Mouse (Mus musculus): ENCODE data around the gene Pax6. TPM values are rescaled to one million over a fixed set of nuclear protein-coding genes. Genes with fewer than 3 reads are reported as not detected.

Pax6 gene
- 0.72 and 1.5 TPM in 2 replicates for polyA plus RNA-seq (2012; rRNA removed)

DNA sequence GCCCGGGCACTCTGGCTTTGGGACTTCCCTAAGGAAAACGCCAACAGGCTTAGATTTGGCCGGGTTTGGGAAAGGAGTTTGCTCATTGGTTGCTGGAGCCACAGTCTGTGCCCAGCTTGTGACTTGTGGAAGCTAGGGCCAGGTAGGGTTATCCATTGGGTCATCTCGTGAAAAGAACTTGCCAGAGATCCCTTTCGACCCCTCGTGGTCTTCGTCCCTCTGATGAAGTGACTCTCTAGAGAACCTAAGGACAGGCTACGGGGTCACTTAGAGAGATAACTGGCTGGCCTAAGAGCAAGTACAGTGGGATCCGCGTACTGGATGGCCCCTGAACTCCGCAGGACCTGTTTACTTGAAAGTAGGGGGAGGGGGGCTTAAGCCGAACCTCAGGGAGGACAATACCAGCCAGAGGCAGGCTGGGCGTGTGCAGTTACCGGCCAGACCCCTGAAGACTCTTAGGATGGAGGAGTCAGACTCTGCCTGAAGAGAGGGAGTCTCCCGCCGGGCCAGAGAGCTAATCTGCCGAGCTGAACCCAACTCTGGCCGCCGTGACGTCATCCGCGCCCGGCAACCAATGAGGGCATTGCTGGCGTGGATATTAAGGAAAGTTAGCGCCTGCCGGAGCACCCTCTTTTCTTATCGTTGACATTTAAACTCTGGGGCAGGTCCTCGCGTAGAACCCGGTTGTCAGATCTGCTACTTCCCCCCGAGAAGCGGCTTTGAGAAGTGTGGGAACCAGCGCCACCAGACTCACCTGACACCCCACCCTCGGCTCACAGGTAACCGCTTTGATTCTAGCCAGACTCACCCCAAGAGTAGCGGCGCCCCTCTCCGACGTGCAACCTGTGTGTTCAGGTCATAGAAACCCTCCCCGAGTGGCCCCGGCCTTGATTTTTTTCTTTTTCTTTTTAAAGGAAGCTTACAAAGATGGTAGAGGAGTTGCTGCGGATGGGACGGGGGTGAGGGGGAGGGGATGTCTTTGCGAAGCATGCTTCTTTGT is at the start of gene Pax6:
Pax6 (plus strand) TSS at position 630 of the 1,000 bp plus-strand sequence.
- DNase-seq (ENCODE audit: low read depth, low spot score): no peak

DNA sequence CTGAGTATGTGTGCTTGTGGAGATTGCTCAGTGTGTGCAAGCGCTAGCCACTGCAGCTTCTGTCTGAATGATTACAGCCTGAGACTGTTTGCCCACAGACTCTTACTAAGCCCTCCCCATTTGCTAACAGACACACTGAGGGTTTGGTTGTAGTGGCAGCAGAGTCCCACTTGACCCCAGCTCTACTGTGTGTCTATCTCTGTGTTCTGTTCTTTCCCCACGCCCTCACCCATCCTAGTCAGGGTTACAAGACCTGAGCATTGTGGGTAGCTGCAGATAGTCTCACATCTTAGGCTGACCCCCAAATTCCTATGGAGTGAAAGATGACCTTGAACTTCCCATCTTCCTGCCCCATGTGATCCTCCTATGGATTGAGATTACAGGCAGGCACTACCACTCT is 19.8 kb upstream of the Pax6 start:
- 75% methylated on average over 2 of the region's 2 CpGs for WGBS

More for the DNA sequence above, at the start of gene Pax6:
- 3% methylated on average over 44 of the region's 44 CpGs for WGBS

DNA sequence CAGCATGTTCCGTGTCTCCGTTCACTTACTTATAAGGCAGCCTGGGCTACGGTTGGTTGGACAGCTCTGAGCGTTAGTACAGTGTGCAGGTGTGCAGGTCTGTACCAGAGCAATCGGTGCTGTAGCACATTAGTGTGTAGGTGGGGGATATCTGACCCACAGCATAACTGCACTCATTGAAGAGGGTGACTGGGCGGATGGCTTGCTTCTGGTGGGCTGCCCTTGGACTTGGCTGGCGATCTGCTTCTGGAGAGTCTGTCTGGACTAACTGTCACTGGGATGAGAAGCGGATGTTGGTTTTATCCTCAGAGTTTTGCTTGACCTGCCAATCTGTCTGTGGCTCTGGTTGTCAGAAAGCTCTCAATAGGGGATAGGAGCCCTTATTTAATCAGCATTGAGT is 12.2 kb upstream of the Pax6 start:
- 71% methylated on average over 8 of the region's 8 CpGs for WGBS
- DNase-seq (ENCODE audit: low read depth, low spot score): no peak

More for the DNA sequence above, 19.8 kb upstream of the Pax6 start:
- no peak for DNase-seq (ENCODE audit: low read depth, low spot score)

DNA sequence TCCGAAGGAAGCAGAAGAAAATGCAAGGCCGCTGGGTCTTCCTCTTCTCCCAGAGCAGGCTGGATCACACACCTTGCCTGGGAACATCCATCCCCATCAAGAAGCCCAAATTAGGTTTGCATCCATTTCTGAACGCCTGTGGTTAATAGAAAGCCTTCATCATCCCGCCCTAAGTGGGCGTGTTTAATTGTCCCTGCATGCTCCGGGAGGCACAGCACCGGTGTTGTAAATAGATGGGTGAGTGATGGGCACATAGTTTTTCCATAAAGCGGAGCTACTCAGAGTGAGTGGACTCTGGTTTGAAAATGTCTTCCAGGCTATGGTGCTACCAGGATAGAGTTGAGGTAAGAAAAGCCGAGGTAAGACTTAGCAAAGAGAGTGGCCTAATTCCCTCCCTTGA is 9.3 kb upstream of the Pax6 start:
- DNase-seq (ENCODE audit: low read depth, low spot score): no peak
- 9% methylated on average over 9 of the region's 9 CpGs for WGBS

DNA sequence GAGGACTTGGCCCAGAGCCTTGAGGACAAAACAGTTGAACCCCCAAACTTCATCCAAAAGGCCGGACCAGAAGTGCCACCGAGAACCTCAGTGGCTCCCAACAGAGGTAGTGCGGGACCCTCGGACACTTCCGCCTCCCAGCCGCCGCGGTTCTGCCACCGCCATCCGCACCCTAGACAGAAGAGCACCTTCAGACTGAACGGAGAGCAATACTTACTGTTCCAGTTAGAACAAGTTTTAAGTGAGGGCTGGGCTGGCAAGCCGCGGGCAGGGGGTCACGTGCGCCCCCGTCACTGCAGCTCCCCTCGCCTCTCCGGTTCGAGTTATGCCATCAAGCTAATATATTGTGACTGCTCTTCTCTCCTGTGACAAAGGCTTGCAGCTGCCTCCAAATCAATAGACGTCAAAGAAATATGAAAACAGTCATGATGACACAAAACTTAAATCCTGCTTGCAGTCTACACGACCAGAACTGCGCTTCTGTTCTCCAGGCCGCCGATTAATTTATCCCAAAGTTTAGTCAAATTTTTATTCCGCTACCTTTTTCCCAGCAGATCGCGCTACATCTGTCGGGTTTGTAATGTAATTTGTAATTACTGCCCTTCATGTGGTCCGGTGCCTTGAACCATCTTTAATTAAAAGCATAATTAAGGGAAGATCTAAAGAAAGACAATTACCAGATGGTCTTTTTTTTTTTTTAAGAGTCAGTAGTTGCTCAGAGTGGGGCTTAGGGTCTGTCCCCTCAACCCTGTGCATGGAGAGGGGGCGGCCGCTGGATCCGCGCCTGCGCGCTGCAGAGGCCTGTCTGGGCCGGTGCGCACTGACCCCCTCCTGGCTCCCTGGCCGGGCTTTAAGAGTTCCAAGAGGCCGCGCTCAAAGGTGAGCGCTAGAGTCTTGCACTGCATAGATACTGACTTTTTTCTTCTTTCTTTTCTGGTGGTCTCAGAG is 8.5 kb upstream of the Pax6 start:
- no peak for DNase-seq (ENCODE audit: low read depth, low spot score)
- 5% methylated on average over 41 of the region's 41 CpGs for WGBS

DNA sequence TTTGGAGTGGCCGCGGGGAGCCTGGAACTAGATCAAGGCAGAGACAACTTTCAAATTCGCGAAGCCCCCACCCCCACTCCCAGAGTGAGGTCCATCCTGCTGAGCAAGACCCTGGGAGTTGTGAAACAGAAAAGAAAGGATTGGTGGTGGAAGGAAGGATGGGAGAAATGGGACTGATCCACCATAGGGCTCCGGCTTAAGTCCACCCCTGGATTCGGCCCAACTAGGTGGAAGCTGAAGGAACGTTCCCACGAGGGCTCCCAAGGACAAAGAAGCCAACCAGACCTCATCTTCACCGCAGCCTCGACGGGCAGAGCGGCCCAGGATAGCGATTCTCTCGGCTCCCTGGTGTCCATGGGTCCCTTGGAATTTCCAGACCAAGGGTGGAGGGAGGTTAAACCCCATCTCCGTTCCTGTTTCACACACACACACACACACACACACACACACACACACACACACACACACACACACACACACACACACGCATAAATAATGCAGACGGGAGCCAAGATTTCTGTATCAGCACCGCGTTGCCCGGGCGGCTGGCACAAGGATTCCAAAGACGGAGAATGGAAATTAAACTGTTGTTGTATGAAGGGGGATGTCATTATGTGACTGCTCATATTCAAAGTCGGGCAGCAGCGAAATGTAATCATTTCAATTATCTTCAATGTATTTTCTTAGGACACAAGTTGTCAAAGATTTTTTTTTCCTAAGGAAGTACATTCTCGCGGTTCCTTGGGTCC is 7.7 kb upstream of the Pax6 start:
- WGBS: 5% methylated on average over 26 of the region's 26 CpGs
- DNase-seq (ENCODE audit: low read depth, low spot score): no peak

DNA sequence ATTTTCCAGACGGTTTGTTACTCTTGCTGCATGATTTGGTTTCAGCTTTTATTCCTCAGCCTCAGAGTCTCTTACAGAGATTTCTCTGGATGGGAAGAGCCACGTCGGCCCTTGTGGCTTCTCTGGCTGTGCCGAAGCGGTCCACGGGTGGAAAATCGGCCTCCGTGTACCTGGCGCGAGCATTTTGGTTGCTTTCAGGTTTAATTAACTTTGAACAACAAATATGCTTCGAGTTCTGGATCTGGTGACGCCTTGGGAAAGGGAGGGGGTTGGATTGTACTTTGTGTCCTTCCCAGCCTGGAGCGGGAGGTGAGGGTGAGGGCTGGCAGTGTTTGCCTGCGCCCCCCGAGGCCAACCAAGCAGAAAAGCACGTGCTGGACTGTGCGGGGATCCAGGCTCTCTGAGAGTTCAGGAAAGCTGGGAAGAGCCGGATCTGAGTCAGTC is 7.1 kb upstream of the Pax6 start:
- 4% methylated on average over 18 of the region's 18 CpGs for WGBS
- no peak for DNase-seq (ENCODE audit: low read depth, low spot score)

DNA sequence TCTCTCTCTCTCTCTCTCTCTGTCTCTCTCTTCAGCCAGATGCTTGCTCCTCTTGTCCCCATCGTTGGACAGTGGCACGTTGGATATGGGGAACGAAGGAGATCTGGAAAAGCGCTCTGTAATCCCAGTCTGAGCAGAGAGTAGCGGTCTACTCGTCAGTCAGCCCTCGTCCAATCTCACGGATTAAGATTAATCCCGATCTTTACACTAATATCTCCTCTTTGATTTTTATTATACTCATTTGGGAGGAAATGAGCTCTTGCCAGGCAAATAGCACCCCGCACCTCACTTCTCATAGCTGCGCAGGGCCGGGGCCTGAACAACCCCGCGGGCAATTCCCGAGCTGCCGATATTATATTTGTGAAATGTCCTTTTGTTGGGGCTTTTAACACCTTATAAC is 6.6 kb upstream of the Pax6 start:
- DNase-seq (ENCODE audit: low read depth, low spot score): no peak
- 9% methylated on average over 16 of the region's 16 CpGs for WGBS

DNA sequence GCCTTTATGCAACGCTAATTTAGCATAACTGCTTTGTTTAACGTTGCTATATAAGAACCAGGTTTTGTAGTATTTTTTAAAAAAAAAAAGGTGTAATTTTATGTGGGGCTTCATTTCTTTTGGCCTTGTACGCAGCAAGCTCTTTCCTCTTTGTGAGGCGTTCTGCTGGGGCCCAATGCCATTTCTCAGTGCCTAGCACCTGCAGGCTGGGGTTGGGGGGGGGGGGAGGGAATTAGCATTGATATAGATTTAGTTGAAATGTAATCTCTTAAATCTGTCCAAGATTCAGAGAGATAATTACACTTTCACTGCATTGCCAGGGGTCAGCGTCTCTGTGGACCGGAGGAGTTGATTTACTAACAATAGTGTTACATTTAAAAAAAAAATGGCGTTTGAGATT is 6.1 kb upstream of the Pax6 start:
- DNase-seq (ENCODE audit: low read depth, low spot score): no peak
- WGBS: 6% methylated on average over 7 of the region's 7 CpGs

DNA sequence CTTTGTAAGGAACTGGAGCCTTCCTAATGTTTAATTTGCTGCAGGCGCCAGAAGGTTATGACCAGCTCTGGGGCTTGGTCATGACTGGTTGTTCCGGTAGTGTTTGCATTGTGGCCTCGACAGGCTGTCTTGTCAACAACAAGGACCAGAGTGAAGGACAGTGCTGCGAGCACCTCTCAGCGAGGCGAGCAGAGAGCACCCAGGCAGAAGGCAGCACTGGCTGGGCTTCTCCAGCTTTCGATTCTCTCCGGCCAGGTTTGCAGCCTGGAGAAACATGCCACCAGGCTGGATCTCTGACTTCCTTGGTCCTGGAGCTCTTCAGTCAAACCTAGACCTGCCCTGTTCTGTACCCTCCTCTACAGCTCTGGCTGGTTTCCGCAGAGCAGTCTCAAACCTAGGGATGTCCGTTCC is 5.6 kb upstream of the Pax6 start:
- DNase-seq (ENCODE audit: low read depth, low spot score): no peak
- 5% methylated on average over 10 of the region's 10 CpGs for WGBS

DNA sequence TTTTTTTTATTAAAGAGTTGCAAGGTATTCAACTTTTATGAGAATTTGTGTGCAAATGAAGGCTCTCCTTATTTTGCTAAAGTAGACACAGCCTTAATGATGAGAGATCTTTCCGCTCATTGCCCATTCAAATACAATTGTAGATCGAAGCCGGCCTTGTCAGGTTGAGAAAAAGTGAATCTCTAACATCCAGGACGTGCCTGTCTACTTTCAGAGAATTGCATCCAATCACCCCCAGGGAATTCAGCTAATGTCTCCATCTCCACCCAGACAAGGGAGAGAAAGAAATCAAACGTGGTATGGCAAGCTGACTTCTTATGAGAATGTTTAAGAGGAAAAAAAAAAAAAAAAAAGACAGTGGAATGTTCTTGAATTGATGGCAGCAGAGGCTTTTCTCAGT is 3.7 kb upstream of the Pax6 start:
- DNase-seq (ENCODE audit: low read depth, low spot score): no peak

DNA sequence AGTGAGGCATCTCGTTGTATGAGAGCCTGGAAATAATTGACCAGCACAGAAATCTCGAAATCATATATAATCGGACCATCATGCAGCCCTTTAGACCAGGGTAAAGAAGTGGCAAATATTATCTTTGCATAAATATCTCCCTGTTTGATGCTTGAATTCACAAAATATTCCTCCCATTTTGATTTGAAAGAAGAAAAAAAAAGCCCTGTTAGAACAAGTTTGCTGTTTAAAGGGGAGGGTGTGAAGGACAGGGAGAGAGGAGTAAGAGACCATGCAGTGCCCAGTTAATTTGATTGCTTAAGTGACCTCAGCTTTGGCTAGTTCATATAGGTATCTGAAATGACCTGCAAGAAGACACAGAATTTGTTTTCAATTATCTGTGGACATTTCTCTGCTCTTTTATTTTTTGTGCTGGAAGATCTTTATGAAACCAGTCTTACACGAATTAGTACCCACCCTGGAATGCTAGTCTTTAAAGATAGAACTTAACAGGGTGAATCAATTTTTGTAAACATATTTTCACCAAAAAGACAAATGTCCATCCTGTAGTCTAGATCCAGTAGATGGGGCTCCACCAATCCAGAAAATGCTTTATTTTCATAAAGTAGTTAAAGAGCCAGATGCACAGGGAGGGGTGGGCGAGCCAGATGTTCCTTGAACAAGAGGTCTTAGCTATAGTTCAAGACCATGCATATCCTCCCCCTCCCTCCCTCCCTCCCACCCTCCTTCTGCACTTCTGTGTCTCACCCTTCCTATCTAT is 3.0 kb upstream of the Pax6 start:
- no peak for DNase-seq (ENCODE audit: low read depth, low spot score)
- 6% methylated on average over 5 of the region's 5 CpGs for WGBS

More for the DNA sequence above, 3.7 kb upstream of the Pax6 start:
- 11% methylated on average over 5 of the region's 5 CpGs for WGBS

DNA sequence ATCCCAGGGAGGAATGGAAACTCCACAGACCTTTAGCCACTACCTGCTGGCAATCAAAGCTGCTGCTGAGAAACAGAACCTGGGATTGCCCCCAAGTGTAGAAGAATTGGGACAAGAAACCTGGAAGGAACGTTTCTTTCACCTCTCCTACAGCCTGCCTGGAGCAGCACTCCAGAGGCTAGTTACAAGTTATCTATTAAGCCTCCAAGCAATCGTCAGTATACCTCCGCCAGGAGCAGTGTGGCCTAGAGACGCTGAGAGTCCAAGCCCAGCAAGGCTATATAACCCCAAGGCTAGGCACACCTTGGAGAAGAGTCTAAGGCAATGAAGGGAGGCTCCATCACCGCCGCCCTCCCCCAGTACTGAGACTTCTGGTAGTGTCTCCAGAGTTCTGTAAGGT is 2.4 kb upstream of the Pax6 start:
- DNase-seq (ENCODE audit: low read depth, low spot score): no peak
- WGBS: 5% methylated on average over 6 of the region's 6 CpGs

DNA sequence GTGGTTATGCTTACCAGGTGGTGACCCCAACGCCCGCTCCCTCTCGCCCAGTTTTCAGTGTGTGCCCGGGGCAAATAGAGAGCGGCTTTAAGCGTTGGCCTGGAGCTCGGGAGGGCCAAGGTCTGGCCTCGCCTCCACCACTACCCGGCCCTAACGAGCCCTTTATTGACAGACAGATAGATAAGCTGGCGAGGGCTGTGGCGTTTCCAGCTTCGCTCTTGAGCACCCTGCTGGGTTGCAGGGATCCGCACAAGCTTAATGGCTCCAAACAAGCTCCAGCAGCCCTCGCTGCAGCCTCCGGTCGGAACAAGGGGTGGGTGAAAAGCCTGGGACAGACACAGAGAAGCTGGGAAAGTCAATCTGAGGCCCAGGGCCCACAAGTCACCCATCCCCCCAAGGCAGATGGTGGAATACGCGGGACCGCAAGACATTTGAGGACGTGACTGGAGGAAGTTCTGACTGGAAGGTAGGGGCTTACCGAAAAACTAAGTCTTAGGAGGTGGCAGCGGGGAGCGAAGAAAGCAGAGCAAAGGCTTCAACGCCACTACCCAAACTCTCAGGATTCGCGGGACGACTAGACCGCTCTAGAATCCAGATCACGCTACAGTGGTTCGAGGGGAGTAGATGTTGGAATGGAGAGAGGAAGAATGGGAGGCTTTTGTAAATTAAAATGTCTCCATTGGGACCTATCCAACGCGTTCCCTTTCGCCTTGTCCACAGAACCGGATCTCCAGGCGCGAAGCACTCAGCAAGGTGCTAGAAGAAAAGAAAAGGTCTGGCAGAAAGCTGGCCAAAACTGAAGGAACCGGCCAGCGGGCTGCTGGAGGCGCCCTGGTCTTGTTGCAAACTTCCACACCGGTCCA is 1.7 kb upstream of the Pax6 start:
- DNase-seq (ENCODE audit: low read depth, low spot score): no peak

DNA sequence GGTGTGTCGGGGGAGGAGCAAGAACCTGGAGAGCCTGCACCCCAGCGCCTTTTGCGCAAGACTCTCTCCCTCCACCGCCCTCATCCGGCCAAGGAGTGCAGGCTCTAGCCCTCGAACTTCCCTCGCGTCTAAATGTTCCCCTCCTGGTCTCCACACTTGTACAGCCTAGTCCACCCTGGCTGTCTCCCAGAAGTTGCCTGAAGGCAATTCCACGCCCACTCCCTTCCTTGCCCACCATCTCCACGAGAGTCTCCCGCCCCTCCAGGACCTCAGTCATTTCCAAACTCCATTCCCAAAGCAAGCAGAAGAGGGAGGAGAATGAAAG is 1.1 kb upstream of the Pax6 start:
- 0% methylated on average over 11 of the region's 11 CpGs for WGBS

More for the DNA sequence above, 1.7 kb upstream of the Pax6 start:
- 2% methylated on average over 41 of the region's 41 CpGs for WGBS

DNA sequence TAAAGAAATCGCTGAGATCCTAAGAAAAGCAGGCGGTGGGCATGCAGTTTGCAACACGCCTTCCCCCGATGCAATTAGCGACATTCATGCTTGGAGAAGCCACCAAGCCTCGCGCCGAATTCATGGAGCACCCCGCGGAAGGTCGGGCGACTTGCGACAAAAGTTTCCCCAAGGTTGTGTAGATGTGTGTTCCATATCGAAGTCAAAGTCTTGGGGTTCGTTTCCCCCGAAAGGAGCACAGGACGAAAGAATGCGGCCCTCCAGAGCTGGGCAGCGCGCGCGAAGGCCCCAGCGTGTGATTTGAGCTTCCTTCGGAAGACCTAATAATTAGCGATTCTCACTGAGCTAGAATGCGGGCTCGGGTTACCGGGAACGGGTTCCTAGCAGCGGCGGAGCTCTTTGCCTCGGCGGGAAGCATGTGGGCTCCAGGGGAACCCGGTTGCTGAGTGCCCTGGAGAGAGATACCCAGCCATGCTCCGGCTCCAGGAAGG is 716 bp downstream of the Pax6 start:
- no peak for DNase-seq (ENCODE audit: low read depth, low spot score)
- WGBS: 3% methylated on average over 35 of the region's 35 CpGs

More for the DNA sequence above, 1.1 kb upstream of the Pax6 start:
- DNase-seq (ENCODE audit: low read depth, low spot score): no peak

DNA sequence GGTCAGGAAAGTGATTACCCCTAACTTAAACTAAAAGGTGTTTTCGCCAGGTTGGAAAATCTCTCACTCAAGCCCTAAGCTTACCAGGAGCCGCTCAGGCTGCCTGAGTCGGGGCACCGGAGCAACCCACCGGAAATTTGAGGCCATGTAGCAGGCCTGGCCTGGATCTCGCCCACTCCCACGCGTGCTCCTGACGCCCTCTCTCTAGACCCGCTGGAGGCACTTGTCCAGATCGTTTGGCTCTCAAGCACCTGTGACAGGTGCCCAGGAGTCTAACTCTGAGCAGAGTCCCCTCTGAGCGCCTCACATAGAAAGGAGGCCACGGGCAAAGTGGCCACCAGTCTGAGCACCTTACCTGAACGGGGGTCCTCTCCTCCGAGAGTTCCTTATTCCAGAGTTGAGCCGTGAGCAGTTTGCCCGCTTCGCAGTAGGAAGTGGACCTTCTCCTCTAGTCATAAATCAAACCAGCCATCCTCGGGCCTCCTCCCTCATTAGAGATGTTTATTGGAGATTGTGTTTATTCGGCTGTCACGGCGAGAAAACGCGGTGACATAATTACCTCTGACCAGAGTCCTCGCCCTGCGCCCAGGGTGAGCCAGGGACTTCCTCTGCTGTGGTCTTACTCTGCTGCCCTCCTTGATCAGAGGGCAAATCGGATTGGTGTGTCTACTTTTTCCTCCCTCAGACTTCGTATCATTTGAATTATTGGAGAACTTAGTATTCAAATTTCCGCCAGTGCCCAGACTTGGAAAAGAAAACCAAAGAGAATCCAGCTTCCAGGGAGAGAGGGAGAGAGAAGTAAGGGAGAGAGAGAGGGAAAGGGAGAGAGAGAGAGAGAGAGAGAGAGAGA is 1.4 kb downstream of the Pax6 start:
- 2% methylated on average over 29 of the region's 29 CpGs for WGBS
- no peak for DNase-seq (ENCODE audit: low read depth, low spot score)

All from large intestine, adult 2 months (tissue).